Mouse (Mus musculus) bone marrow, adult 2 months (tissue): Measurements from ENCODE around the gene Serpini2.

Source experiments
- CTCF ChIP-seq: fragments of 200-500 bp; IDR thresholded peaks from 2 replicates; pipeline ENCODE4 v1.5.1; 2011; ENCODE audit warnings: low read length, control low read depth; ENCODE audit not compliant: control insufficient read depth, insufficient read depth
- POLR2A ChIP-seq: fragments of 200-500 bp; IDR thresholded peaks from 2 replicates; pipeline ENCODE4 v1.6.1; 2011; ENCODE audit warnings: low read depth, mild to moderate bottlenecking, control low read depth, low read length, borderline replicate concordance; ENCODE audit not compliant: control insufficient read depth

- TF ChIP-seq CTCF (no peak), POLR2A (no peak)
Measured at GRCm38 (mm10) chr3:75308861-75309260, 39.0 kb upstream of the Serpini2 start.
